Mouse (Mus musculus) adrenal gland, postnatal 14 days (tissue): ENCODE results near the gene Selenon. TPM values are rescaled to one million over a fixed set of nuclear protein-coding genes. Genes with fewer than 3 reads are reported as not detected.

Experiments
- DNase-seq: peaks from one replicate; pipeline ENCODE4 v3.0.0; 2021; ENCODE audit warnings: mixed read lengths
- long read RNA-seq, 2 experiments: library from polyadenylated mRNA; stranded (forward); transcript quantifications; one replicate each; pipeline ENCODE4 v2.0.0; 2021
- total RNA-seq: library from RNA; stranded (reverse); gene quantifications from 2 replicates; pipeline ENCODE4 v1.2.3, GENCODE M21; 2021

Gene Selenon
- total RNA-seq: 30.2 and 32.3 TPM in 2 replicates
- long read RNA-seq, experiment 1, transcript Selenon-201 (12 exons, 3,445 nt): major isoform, 40 of 52 reads
- long read RNA-seq, experiment 1, partial matches to known transcripts: 3 of 52 reads
- long read RNA-seq, experiment 1, other reads (novel, unspliced or antisense): 9 of 52 reads
- long read RNA-seq, experiment 2, transcript Selenon-201 (12 exons, 3,445 nt): major isoform, 35 of 46 reads
- long read RNA-seq, experiment 2, partial matches to known transcripts: 1 of 46 reads
- long read RNA-seq, experiment 2, other reads (novel, unspliced or antisense): 10 of 46 reads

GRCm38 (mm10) chr4:134551494-134552316, at the start of gene Selenon:
Gene Selenon, minus strand, starts transcription at chr4:134552166.
- DNase-seq: peak; percentile 87

- no peak for DNase-seq
These were observed 49.4 kb upstream of the Selenon start for GRCm38 (mm10) chr4:134601404-134601803.

GRCm38 (mm10) chr4:134600777-134601176, 48.8 kb upstream of the Selenon start:
- DNase-seq: no peak

GRCm38 (mm10) chr4:134600060-134600459, 48.1 kb upstream of the Selenon start:
- DNase-seq: no peak

- no peak for DNase-seq
These were observed 45.1 kb upstream of the Selenon start for GRCm38 (mm10) chr4:134596816-134597692.

- DNase-seq: no peak
These were observed 42.9 kb upstream of the Selenon start for GRCm38 (mm10) chr4:134594731-134595439.

GRCm38 (mm10) chr4:134592442-134592841, 40.5 kb upstream of the Selenon start:
- DNase-seq: no peak

GRCm38 (mm10) chr4:134591506-134592061, 39.6 kb upstream of the Selenon start:
- peak; percentile 91 for DNase-seq

GRCm38 (mm10) chr4:134590227-134590926, 38.4 kb upstream of the Selenon start:
- DNase-seq: peak; percentile 49

GRCm38 (mm10) chr4:134589786-134590185, 37.8 kb upstream of the Selenon start:
- DNase-seq: no peak

GRCm38 (mm10) chr4:134588951-134589350, 37.0 kb upstream of the Selenon start:
- DNase-seq: peak; percentile 52

- no peak for DNase-seq
These were observed 36.3 kb upstream of the Selenon start for GRCm38 (mm10) chr4:134588287-134588686.

- DNase-seq: peak; percentile 80
These were observed 35.8 kb upstream of the Selenon start for GRCm38 (mm10) chr4:134587636-134588197.

GRCm38 (mm10) chr4:134586631-134587030, 34.7 kb upstream of the Selenon start:
- DNase-seq: no peak

GRCm38 (mm10) chr4:134586126-134586525, 34.2 kb upstream of the Selenon start:
- no peak for DNase-seq

- peak; percentile 74 for DNase-seq
These were observed 31.5 kb upstream of the Selenon start for GRCm38 (mm10) chr4:134583513-134583912.

- no peak for DNase-seq
These were observed 29.4 kb upstream of the Selenon start for GRCm38 (mm10) chr4:134581365-134581764.

GRCm38 (mm10) chr4:134580351-134581148, 28.6 kb upstream of the Selenon start:
- no peak for DNase-seq

GRCm38 (mm10) chr4:134579620-134580019, 27.7 kb upstream of the Selenon start:
- DNase-seq: no peak

- DNase-seq: peak; percentile 31
These were observed 27.2 kb upstream of the Selenon start for GRCm38 (mm10) chr4:134579212-134579611.
